Mouse (Mus musculus): Measurements from ENCODE around the gene Rgs6. TPM values are rescaled to one million over a fixed set of nuclear protein-coding genes. Genes with fewer than 3 reads are reported as not detected.

Rgs6 gene
- polyA plus RNA-seq, 2 experiments = 0.07 to 0.20 TPM

DNA sequence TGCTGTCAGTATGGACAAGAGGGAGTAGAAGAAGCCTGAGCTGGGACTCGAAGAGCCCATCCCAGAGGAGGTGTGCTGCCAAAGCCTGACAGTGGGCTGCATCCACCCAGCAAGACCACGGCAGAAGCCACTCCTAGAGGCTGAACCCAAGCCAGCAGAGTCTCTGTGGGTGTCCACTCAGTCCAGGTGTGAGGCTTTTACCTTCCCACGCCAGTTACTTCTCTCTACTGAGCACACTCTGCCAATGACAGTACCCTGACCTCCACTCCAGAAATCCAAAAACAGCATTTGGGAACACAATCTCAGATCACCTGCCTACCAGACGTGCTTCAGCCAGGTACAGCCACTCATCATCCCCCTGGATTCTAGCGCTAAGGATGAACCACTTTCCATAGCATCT, 619.4 kb downstream of the Rgs6 start:
- TF ChIP-seq CTCF (IDR thresholded peaks at IDR 0.05; ENCODE audit: low read depth) (no peak), EP300 (IDR thresholded peaks at IDR 0.05; ENCODE audit: low read depth) (no peak)
- no peak overlapping the region for H3K9ac ChIP-seq (replicated peaks)
- H3K27me3 ChIP-seq (ENCODE audit: control insufficient read depth, insufficient read depth, low read length) = no peaks in the 10 kb centered on the region
- peaks cover 0 to 8% of the 10 kb centered on the region in 2 experiments; a peak in 2 of 4 replicates for H3K4me1 ChIP-seq (replicated peaks; ENCODE audit: control insufficient read depth in 2 of 2, insufficient read depth in 2 of 2, low read length in 1 of 2)
- H3K9me3 ChIP-seq (ENCODE audit: control insufficient read depth, low read length) = no peaks in the 10 kb centered on the region
- H3K4me3 ChIP-seq (ENCODE audit: insufficient read depth in 1 of 2, low read depth in 2 of 2, low read length in 2 of 2) = no peak overlapping the region
- no peaks in the 10 kb centered on the region for H3K36me3 ChIP-seq (replicated peaks; ENCODE audit: control insufficient read depth, insufficient read depth, low read depth)
- DNase-seq (ENCODE audit: low read depth in 3 of 3, low spot score in 3 of 3) (no peak), ATAC-seq (ENCODE audit: insufficient read depth) (no peak)
- H3K27ac ChIP-seq = no peak overlapping the region
- no peak overlapping the region for H3K4me2 ChIP-seq (ENCODE audit: low read depth)
- 51% methylated on average over 5 of the region's 5 CpGs for WGBS (ENCODE audit: insufficient replicate concordance)

DNA sequence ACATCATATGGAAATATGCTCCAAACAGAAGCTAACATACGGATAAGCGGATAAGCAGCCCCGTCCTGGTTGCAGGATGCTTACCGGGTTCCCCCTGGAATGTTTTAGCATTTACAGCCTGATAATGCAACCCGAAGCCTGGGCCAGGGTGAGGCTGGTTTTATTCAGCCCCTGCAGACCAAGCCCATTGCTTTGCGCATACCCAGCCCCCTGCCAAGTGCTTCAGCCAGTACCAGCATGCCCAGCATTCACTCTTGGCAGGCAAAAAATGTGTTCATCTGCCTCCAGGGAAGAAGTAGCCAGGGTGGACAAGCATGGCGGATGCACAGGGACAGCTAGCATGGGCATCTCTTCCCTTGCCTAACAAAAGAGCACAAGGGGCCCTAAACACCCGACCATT, 619.9 kb downstream of the Rgs6 start:
- peaks cover 0 to 8% of the 10 kb centered on the region in 2 experiments; a peak in 2 of 4 replicates for H3K4me1 ChIP-seq (replicated peaks; ENCODE audit: control insufficient read depth in 2 of 2, insufficient read depth in 2 of 2, low read length in 1 of 2)
- TF ChIP-seq CTCF (IDR thresholded peaks at IDR 0.05; ENCODE audit: low read depth) (no peak), EP300 (IDR thresholded peaks at IDR 0.05; ENCODE audit: low read depth) (no peak)
- H3K36me3 ChIP-seq (replicated peaks; ENCODE audit: control insufficient read depth, insufficient read depth, low read depth) = no peaks in the 10 kb centered on the region
- DNase-seq (ENCODE audit: low read depth in 3 of 3, low spot score in 3 of 3) (no peak), ATAC-seq (ENCODE audit: insufficient read depth) (no peak)
- no peaks in the 10 kb centered on the region for H3K27me3 ChIP-seq (ENCODE audit: control insufficient read depth, insufficient read depth, low read length)
- no peak overlapping the region for H3K9ac ChIP-seq (replicated peaks)
- H3K4me3 ChIP-seq (ENCODE audit: insufficient read depth in 1 of 2, low read depth in 2 of 2, low read length in 2 of 2) = no peak overlapping the region
- H3K9me3 ChIP-seq (ENCODE audit: control insufficient read depth, low read length) = no peaks in the 10 kb centered on the region
- no peak overlapping the region for H3K4me2 ChIP-seq (ENCODE audit: low read depth)
- no peak overlapping the region for H3K27ac ChIP-seq
- 43% methylated on average over 8 of the region's 8 CpGs for WGBS (ENCODE audit: insufficient replicate concordance)

DNA sequence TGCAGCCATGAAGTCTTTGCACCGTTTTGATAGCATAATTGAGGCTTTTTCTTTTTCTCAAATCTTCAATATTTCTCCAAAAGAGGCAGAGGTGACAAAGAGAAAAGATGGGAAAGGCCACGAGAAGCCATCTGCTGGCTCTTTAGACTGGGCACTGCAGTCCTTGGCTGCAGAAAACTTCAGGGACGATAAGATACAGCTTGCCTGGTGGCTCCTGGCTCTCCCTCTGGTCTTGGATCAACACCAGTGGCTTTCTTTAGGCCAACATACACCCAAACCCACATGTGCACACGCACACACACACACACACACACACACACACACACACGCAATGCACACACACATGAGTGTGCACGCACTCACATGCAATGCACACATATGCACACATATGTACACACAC, 620.7 kb downstream of the Rgs6 start:
- H3K4me1 ChIP-seq (replicated peaks; ENCODE audit: control insufficient read depth in 2 of 2, insufficient read depth in 2 of 2, low read length in 1 of 2) = peaks cover 0 to 5% of the 10 kb centered on the region in 2 experiments; a peak in 2 of 4 replicates
- no peak overlapping the region for H3K4me2 ChIP-seq (ENCODE audit: low read depth)
- H3K27ac ChIP-seq = no peak overlapping the region
- no peak overlapping the region for H3K9ac ChIP-seq (replicated peaks)
- no peak overlapping the region for H3K4me3 ChIP-seq (ENCODE audit: insufficient read depth in 1 of 2, low read depth in 2 of 2, low read length in 2 of 2)
- H3K27me3 ChIP-seq (ENCODE audit: control insufficient read depth, insufficient read depth, low read length) = no peaks in the 10 kb centered on the region
- TF ChIP-seq EP300 (IDR thresholded peaks at IDR 0.05; ENCODE audit: low read depth) (no peak), CTCF (IDR thresholded peaks at IDR 0.05; ENCODE audit: low read depth) (no peak)
- no peaks in the 10 kb centered on the region for H3K9me3 ChIP-seq (ENCODE audit: control insufficient read depth, low read length)
- ATAC-seq (ENCODE audit: insufficient read depth) (no peak), DNase-seq (ENCODE audit: low read depth in 3 of 3, low spot score in 3 of 3) (no peak)
- 53% methylated on average over 6 of the region's 6 CpGs for WGBS (ENCODE audit: insufficient replicate concordance)
- no peaks in the 10 kb centered on the region for H3K36me3 ChIP-seq (replicated peaks; ENCODE audit: control insufficient read depth, insufficient read depth, low read depth)

DNA sequence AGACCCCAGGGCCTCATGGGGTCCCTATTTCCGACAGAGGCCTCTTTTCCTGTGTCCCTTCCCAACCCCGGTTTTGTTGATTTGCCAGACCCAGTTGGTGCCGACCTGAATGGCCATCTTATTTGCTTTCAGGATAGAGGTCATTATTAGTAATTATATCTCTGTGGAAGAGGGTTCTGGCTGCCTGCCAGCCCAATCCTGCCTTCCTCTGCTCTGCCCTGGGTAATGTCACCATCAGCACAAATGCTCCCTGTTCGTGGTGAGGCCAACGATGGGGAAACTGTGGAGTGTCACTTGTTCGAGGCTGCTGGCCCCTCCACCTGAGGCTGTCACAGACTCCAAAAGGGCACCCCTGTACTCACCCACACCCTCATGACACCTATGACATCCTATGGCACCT, 621.4 kb downstream of the Rgs6 start:
- H3K9ac ChIP-seq (replicated peaks) = no peak overlapping the region
- DNase-seq (ENCODE audit: low read depth in 3 of 3, low spot score in 3 of 3) = no peak
- H3K27me3 ChIP-seq (ENCODE audit: control insufficient read depth, insufficient read depth, low read length) = no peaks in the 10 kb centered on the region
- H3K4me3 ChIP-seq (ENCODE audit: insufficient read depth in 1 of 2, low read depth in 2 of 2, low read length in 2 of 2) = no peak overlapping the region
- ATAC-seq (ENCODE audit: insufficient read depth) = no peak
- no peaks in the 10 kb centered on the region for H3K9me3 ChIP-seq (ENCODE audit: control insufficient read depth, low read length)
- 45% methylated on average over 6 of the region's 6 CpGs for WGBS (ENCODE audit: insufficient replicate concordance)
- no peak overlapping the region for H3K27ac ChIP-seq
- no peaks in the 10 kb centered on the region for H3K36me3 ChIP-seq (replicated peaks; ENCODE audit: control insufficient read depth, insufficient read depth, low read depth)
- no peak for TF ChIP-seq EP300 (IDR thresholded peaks at IDR 0.05; ENCODE audit: low read depth)
- TF ChIP-seq CTCF (IDR thresholded peaks at IDR 0.05; ENCODE audit: low read depth) = no peak
- H3K4me2 ChIP-seq (ENCODE audit: low read depth) = no peak overlapping the region
- peaks cover 0 to 5% of the 10 kb centered on the region in 2 experiments; a peak in 2 of 4 replicates for H3K4me1 ChIP-seq (replicated peaks; ENCODE audit: control insufficient read depth in 2 of 2, insufficient read depth in 2 of 2, low read length in 1 of 2)

DNA sequence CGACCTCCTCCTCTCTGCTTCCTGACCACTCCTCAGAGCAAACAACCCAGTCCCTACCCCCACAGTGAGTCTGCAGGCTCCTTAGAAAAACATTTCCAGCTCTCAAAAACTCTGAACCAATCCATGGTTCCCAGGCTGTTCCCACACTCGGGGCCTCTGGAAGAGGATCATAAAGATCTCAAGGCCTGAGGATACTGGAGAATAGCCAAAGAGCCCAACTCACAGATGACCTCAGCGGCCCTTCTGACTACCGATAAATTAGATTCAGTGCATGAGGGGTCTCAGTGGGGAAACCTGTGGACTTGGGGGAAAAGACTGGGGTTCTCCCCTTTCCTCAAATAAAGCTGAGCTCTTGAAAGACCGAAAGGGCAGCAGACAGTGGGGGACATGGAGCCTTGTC, 622.2 kb downstream of the Rgs6 start:
- TF ChIP-seq EP300 (IDR thresholded peaks at IDR 0.05; ENCODE audit: low read depth) = no peak
- TF ChIP-seq CTCF (IDR thresholded peaks at IDR 0.05; ENCODE audit: low read depth) = no peak
- Histone ChIP-seq H3K27ac (no peak overlapping the region), H3K9me3 (ENCODE audit: control insufficient read depth, low read length) (no peaks in the 10 kb centered on the region), H3K4me3 (ENCODE audit: insufficient read depth in 1 of 2, low read depth in 2 of 2, low read length in 2 of 2) (no peak overlapping the region), H3K4me1 (replicated peaks; ENCODE audit: control insufficient read depth in 2 of 2, insufficient read depth in 2 of 2, low read length in 1 of 2) (peaks cover 0 to 5% of the 10 kb centered on the region in 2 experiments; a peak in 2 of 4 replicates), H3K27me3 (ENCODE audit: control insufficient read depth, insufficient read depth, low read length) (no peaks in the 10 kb centered on the region), H3K9ac (replicated peaks) (no peak overlapping the region), H3K36me3 (replicated peaks; ENCODE audit: control insufficient read depth, insufficient read depth, low read depth) (no peaks in the 10 kb centered on the region), H3K4me2 (ENCODE audit: low read depth) (no peak overlapping the region)
- 57% methylated on average over 5 of the region's 5 CpGs for WGBS (ENCODE audit: insufficient replicate concordance)
- ATAC-seq (ENCODE audit: insufficient read depth) (no peak), DNase-seq (ENCODE audit: low read depth in 3 of 3, low spot score in 3 of 3) (no peak)

Data from liver, embryonic 14.5 days (tissue).